Mouse (Mus musculus) urinary bladder, adult 2 months (tissue): ENCODE results near the gene Hnrnpab. TPM values are rescaled to one million over a fixed set of nuclear protein-coding genes. Genes with fewer than 3 reads are reported as not detected.

ENCODE experiments used
- DNase-seq: peaks from one replicate; pipeline ENCODE4 v3.0.0; 2022; ENCODE audit warnings: low spot score
- polyA plus RNA-seq: library from polyadenylated mRNA; depleted of rRNA; stranded (reverse); fragments of >200 nt; gene quantifications from 2 replicates; pipeline ENCODE4 v1.2.3, GENCODE M21; 2012; rRNA removed

Gene Hnrnpab
- polyA plus RNA-seq, 1 experiment = 198 TPM

GRCm38 (mm10) chr11:51565062-51565461 lies 41.6 kb downstream of the Hnrnpab start:
- no peak for DNase-seq

GRCm38 (mm10) chr11:51563276-51563675 lies 43.4 kb downstream of the Hnrnpab start:
- no peak for DNase-seq

GRCm38 (mm10) chr11:51555066-51555465 lies 51.6 kb downstream of the Hnrnpab start:
- DNase-seq = no peak

GRCm38 (mm10) chr11:51554590-51554989 lies 52.1 kb downstream of the Hnrnpab start:
- DNase-seq = no peak

- DNase-seq = no peak
Measured at GRCm38 (mm10) chr11:51552091-51552490, 54.6 kb downstream of the Hnrnpab start.

GRCm38 (mm10) chr11:51551253-51551652 lies 55.4 kb downstream of the Hnrnpab start:
- DNase-seq = no peak

Other genes starting within 250 kb of the Hnrnpab start
- gene Phykpl, start 22.1 kb downstream of the Hnrnpab start, polyA plus RNA-seq = 14.3 and 19.3 TPM in 2 replicates
- 48.8 and 55.7 TPM in 2 replicates for gene Nhp2, start 12.9 kb upstream of the Hnrnpab start, polyA plus RNA-seq
- 35.3 and 43.4 TPM in 2 replicates for gene Rmnd5b, start 29.0 kb upstream of the Hnrnpab start, polyA plus RNA-seq
- 4.2 and 4.9 TPM in 2 replicates for gene N4bp3, start 44.0 kb upstream of the Hnrnpab start, polyA plus RNA-seq
- 15.1 and 20.6 TPM in 2 replicates for gene D930048N14Rik, start 44.1 kb upstream of the Hnrnpab start, polyA plus RNA-seq
- gene 0610009B22Rik, start 82.0 kb upstream of the Hnrnpab start, polyA plus RNA-seq = 33.4 and 45.1 TPM in 2 replicates
- gene Sec24a, start 156.8 kb upstream of the Hnrnpab start, polyA plus RNA-seq = 8.5 and 10.6 TPM in 2 replicates
- gene Sar1b, start 156.8 kb upstream of the Hnrnpab start, polyA plus RNA-seq = 98.5 and 124 TPM in 2 replicates